Mouse (Mus musculus) retina, postnatal 7 days (tissue): ENCODE measurements around the gene Kremen1.

Experiments
- DNase-seq: peaks from one replicate; pipeline ENCODE4 v3.0.0-alpha.2; 2012; ENCODE audit warnings: low read depth, low spot score

Kremen1 gene

GRCm38 (mm10) chr11:5175866-5176265, 85.5 kb downstream of the Kremen1 start:
- no peak for DNase-seq

DNA sequence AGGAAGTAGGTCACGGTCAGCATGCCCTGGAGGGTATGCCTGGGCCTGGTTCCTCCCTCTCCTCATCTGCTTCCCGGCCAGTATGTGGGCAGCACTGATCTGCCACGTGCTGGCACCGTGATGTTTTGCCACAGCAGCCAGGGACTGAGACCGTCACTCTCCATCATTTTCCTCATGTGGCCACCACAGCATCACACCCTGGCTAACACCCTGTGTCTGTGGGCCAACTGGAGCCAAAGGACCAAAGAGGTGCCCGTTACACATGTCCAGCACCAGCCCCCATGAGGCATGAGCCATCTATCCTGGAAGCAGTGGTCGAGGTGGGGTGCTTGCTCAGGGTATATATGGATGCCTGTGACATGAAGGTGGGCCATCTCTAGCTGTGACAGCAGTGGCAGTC, 86.2 kb downstream of the Kremen1 start:
- DNase-seq = no peak

- no peak for DNase-seq
These were observed 88.5 kb downstream of the Kremen1 start for GRCm38 (mm10) chr11:5172861-5173260.

- no peak for DNase-seq
These were observed 94.0 kb downstream of the Kremen1 start for GRCm38 (mm10) chr11:5167311-5167710.

GRCm38 (mm10) chr11:5165471-5165916, 95.9 kb downstream of the Kremen1 start:
- DNase-seq = no peak

- DNase-seq = no peak
These were observed 97.0 kb downstream of the Kremen1 start for GRCm38 (mm10) chr11:5164310-5164709.

GRCm38 (mm10) chr11:5163421-5163820, 97.9 kb downstream of the Kremen1 start:
- no peak for DNase-seq

DNA sequence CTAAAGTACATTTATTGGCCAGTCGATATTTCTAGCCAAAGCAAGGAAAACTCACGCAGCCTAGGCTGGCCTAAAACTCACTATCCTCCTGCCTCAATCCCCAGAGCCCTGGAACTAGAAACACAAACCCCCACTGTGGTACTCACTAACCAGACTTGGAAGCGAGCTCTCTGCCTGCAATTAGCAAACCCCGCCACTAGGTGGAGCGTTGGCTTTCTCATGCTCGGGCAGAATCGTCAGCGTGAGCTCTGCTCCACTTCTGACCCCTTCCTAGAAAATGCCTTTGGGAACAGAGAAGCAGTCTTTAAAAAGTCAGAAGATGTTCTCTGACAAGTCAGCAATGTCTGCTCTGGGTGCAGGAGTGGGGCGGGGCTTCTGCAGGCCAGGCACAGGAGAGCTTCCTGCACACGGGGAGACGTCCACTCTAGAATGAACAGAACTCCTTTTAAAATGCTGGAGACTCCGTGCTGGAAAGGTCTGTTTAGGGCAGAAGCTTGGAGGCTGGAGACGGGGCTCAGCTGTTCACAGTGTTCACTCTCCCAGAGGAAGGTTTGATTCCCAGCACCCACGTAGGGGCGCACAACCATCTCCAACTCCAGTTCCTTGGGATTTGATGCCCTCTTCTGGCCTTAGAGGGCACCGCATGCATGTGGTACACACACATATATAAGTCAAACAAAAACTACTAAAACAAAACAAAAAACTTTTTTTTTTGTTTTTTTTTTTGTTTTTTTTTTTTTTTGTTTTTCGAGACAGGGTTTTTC, 100.5 kb downstream of the Kremen1 start:
- no peak for DNase-seq

GRCm38 (mm10) chr11:5158056-5158455, 103.3 kb downstream of the Kremen1 start:
- DNase-seq = no peak

GRCm38 (mm10) chr11:5154961-5155805, 106.2 kb downstream of the Kremen1 start:
- DNase-seq = no peak

DNA sequence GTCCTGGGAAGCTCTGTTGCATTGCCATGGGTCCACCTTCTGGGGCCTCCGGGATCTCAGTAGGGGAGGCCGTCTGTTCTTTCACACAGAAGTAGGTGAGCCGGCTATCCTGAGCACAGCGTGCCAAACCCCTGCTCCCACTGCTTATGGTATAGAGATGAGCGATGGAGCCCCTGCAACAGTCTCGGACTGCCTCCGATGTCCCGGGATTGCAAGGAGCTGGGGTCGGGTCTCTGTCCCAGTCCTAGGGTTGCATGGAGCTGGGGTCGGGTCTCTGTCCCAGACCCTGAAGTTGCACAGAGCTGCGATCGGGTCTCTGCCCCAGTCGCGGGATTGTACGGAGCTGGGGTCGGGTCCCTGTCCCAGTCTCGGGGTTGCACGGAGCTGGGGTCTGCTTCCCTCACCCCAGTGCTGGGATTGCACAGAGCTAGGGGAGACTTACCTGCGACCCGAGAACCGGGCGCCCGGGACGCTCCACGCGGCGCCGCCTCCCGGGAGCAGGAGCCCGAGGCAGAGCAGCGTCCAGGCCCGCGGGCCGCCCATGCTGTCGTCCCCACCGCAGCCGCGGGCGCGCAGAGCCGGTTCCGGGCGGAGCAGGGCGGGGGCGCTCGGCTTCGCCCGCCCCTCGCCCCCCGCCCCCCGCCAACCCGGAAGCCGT, 109.5 kb downstream of the Kremen1 start, which contains the start of gene Emid1:
Gene Emid1 (minus strand): TSS at position 578 of the 658 bp plus-strand sequence.
- DNase-seq = no peak

DNA sequence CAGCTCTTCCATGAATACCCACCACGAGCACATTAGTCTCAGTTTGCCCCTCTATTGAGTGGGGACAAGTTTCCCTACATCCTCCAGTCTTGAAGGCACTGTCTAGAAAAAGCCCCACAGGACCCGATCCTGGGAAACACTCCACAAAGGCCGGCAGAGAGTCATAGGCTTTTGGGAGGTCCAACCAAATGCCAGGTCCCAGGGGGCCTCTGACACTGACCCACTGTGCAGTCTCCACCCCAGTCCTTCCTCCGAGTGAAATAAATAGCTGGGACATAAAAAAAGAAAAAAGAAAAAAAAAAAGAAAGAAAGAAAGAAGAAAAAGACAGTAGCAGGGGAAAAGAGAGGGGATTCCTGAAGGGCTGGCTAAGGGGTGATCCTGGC, 110.1 kb downstream of the Kremen1 start:
- DNase-seq = no peak

- no peak for DNase-seq
These were observed 110.7 kb downstream of the Kremen1 start for GRCm38 (mm10) chr11:5150416-5151246.

GRCm38 (mm10) chr11:5149955-5150354, 111.4 kb downstream of the Kremen1 start:
- no peak for DNase-seq

GRCm38 (mm10) chr11:5149249-5149648, 112.1 kb downstream of the Kremen1 start:
- no peak for DNase-seq

- DNase-seq = no peak
These were observed 115.8 kb downstream of the Kremen1 start for GRCm38 (mm10) chr11:5145600-5145999.

DNA sequence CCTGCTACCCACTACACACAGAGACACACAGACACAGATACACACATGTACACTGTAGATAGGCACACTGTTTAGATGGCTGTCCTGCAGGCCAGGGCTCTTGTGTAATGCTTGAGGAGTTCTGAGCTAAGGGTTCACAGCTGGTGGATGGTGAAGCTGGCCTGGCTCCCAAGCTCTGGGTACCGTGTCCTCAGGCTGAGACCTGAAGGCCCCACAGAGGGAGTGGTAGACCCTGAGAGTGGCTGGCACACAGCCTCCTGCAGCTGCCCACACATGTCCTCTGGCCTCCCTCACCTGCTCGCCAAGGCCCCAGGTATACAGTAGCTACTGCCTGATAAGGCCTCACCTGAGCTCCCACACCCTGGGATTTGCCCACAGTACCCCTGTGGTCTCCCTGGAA, 119.4 kb downstream of the Kremen1 start:
- DNase-seq = no peak
